Mouse (Mus musculus): ENCODE data around the gene Fndc10. TPM values are rescaled to one million over a fixed set of nuclear protein-coding genes. Genes with fewer than 3 reads are reported as not detected.

Gene Fndc10
- polyA plus RNA-seq, 1 experiment, result 9.0 TPM

GRCm38 (mm10) chr4:155694482-155695401 lies 600 bp downstream of the Fndc10 start:
- Histone ChIP-seq H3K79me2 (ENCODE audit: control insufficient read depth, insufficient read depth) (no peaks in the 10 kb centered on the region), H3K27me3 (ENCODE audit: control insufficient read depth, insufficient read depth, insufficient read length) (no peaks in the 10 kb centered on the region), H3K4me3 (ENCODE audit: insufficient read depth, poor library complexity, severe bottlenecking) (peak overlapping the region; percentile 37), H3ac (ENCODE audit: control insufficient read depth, insufficient read length, low read depth) (peak overlapping the region; percentile 73), H3K36me3 (ENCODE audit: control insufficient read depth, insufficient read depth) (no peaks in the 10 kb centered on the region), H3K79me3 (ENCODE audit: low read depth) (no peaks in the 10 kb centered on the region)
- peak; percentile 85 for TF ChIP-seq MAX (IDR thresholded peaks at IDR 0.05)
- TF ChIP-seq FOSL1 (IDR thresholded peaks at IDR 0.05; ENCODE audit: insufficient read depth, low read length, poor library complexity, severe bottlenecking), result no peak
- TF ChIP-seq MYOG (IDR thresholded peaks at IDR 0.05; ENCODE audit: control insufficient read depth, extremely low read depth, insufficient read length), result no peak
- TF ChIP-seq USF1 (IDR thresholded peaks at IDR 0.05; ENCODE audit: low read depth), result no peak

DNA sequence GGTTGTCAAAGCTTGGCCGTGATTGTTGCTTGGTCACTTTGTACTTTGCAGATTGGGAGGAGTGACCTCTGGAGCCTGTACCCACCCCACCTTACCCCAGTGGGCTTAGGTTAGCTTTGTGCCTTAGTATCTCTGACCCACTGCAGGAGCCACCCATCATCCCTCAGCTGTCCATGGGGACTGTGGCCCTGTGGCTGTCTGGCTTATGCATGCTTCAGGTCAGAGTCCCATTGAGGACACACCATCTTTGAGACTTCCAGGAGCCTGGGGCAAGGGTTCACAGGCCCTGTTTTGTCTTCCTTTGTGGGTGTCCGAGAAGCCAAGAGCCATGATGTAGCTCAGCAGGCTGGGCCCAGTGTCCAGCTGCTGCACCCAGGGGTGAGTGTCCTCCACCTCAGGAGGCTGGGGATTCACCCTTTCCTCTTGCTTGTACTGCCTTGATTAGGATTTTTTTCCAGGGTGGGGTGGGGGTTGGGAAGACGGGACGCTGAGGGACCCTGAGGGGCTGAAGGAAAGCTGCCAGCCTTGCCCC lies 1.5 kb downstream of the Fndc10 start:
- Histone ChIP-seq H3K27me3 (ENCODE audit: control insufficient read depth, insufficient read depth, insufficient read length) (no peaks in the 10 kb centered on the region), H3K36me3 (ENCODE audit: control insufficient read depth, insufficient read depth) (no peaks in the 10 kb centered on the region), H3K79me2 (ENCODE audit: control insufficient read depth, insufficient read depth) (no peaks in the 10 kb centered on the region), H3K4me3 (ENCODE audit: insufficient read depth, poor library complexity, severe bottlenecking) (no peak overlapping the region), H3K79me3 (ENCODE audit: low read depth) (no peaks in the 10 kb centered on the region), H3ac (ENCODE audit: control insufficient read depth, insufficient read length, low read depth) (no peak overlapping the region)
- TF ChIP-seq FOSL1 (IDR thresholded peaks at IDR 0.05; ENCODE audit: insufficient read depth, low read length, poor library complexity, severe bottlenecking) (no peak), MAX (IDR thresholded peaks at IDR 0.05) (no peak), CEBPB (IDR thresholded peaks at IDR 0.05; ENCODE audit: low read depth) (no peak), CTCF (IDR thresholded peaks at IDR 0.05; ENCODE audit: control insufficient read depth, insufficient read depth, insufficient read length) (no peak)

DNA sequence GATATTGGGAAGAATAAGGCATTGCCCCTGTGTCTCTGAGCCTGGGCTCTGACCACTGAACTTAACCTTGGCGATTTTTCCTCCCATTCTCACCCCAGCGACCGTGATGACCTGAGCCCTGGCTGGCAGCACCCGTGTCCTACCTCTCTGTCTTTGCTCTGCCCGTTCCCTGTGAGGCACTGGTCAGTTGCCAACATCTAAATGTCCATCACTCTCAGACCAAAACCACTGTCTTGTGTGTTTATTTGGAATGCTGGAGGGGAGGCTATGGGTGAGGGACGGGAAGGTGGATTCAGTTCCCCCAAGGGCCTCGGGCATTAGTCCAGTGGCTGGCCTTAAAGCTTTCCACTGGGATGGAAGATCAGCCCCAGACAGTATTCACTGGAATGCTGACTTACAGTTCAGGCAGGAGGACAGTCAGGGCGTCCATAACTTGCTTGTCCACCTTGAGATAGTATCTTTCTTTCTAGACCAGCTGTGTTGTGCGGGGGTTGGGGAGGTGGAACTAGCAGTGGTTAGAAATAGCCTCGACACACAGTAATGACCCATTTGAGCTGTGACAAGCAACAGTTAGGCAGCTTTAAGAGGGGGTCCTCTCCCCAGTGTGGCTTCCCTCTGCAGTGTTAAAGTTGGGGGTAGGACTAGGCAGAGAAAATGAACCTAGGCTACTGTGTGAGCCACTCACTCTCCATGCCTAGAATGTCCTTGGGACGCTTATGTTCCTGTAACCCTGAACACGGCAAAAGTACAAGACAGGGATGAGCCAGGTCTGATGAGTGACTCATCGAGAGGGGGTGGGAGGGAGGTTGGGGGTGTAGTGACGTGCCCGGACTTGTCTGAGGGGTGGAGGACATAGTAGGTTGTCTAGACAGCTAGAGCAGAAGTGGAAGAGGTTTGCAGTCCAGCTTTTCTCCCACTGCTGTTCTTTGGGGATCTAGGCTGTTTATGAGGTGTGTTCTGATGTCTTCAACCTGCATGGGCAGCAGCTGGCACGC lies 2.4 kb downstream of the Fndc10 start:
- Histone ChIP-seq H3K27me3 (ENCODE audit: control insufficient read depth, insufficient read depth, insufficient read length) (no peaks in the 10 kb centered on the region), H3ac (ENCODE audit: control insufficient read depth, insufficient read length, low read depth) (no peak overlapping the region), H3K79me2 (ENCODE audit: control insufficient read depth, insufficient read depth) (no peaks in the 10 kb centered on the region), H3K79me3 (ENCODE audit: low read depth) (no peaks in the 10 kb centered on the region), H3K4me3 (ENCODE audit: insufficient read depth, poor library complexity, severe bottlenecking) (peak overlapping the region; percentile 6), H3K36me3 (ENCODE audit: control insufficient read depth, insufficient read depth) (no peaks in the 10 kb centered on the region)
- no peak for TF ChIP-seq USF1 (IDR thresholded peaks at IDR 0.05; ENCODE audit: low read depth)
- no peak for TF ChIP-seq CEBPB (IDR thresholded peaks at IDR 0.05; ENCODE audit: low read depth)
- TF ChIP-seq FOSL1 (IDR thresholded peaks at IDR 0.05; ENCODE audit: insufficient read depth, low read length, poor library complexity, severe bottlenecking), result no peak
- TF ChIP-seq MYOD1 (IDR thresholded peaks at IDR 0.05; ENCODE audit: control insufficient read depth, insufficient read length, low read depth), result no peak
- TF ChIP-seq MAX (IDR thresholded peaks at IDR 0.05), result no peak
- TF ChIP-seq CTCF (IDR thresholded peaks at IDR 0.05; ENCODE audit: control insufficient read depth, insufficient read depth, insufficient read length), result no peak
- no peak for TF ChIP-seq MYOG (IDR thresholded peaks at IDR 0.05; ENCODE audit: control insufficient read depth, extremely low read depth, insufficient read length)

- H3K27me3 ChIP-seq (ENCODE audit: control insufficient read depth, insufficient read depth, insufficient read length), result no peaks in the 10 kb centered on the region
- H3ac ChIP-seq (ENCODE audit: control insufficient read depth, insufficient read length, low read depth), result no peak overlapping the region
- H3K4me3 ChIP-seq (ENCODE audit: insufficient read depth, poor library complexity, severe bottlenecking), result no peak overlapping the region
- peaks cover 4% of the 10 kb centered on the region for H3K79me3 ChIP-seq (ENCODE audit: low read depth)
- TF ChIP-seq FOSL1 (IDR thresholded peaks at IDR 0.05; ENCODE audit: insufficient read depth, low read length, poor library complexity, severe bottlenecking), result no peak
- no peak for TF ChIP-seq MYOD1 (IDR thresholded peaks at IDR 0.05; ENCODE audit: control insufficient read depth, insufficient read length, low read depth)
- no peak for TF ChIP-seq USF1 (IDR thresholded peaks at IDR 0.05; ENCODE audit: low read depth)
- TF ChIP-seq CEBPB (IDR thresholded peaks at IDR 0.05; ENCODE audit: low read depth), result no peak
- TF ChIP-seq MYOG (IDR thresholded peaks at IDR 0.05; ENCODE audit: control insufficient read depth, extremely low read depth, insufficient read length), result no peak
- TF ChIP-seq MAX (IDR thresholded peaks at IDR 0.05), result no peak
- TF ChIP-seq CTCF (IDR thresholded peaks at IDR 0.05; ENCODE audit: control insufficient read depth, insufficient read depth, insufficient read length), result no peak
- no peaks in the 10 kb centered on the region for H3K36me3 ChIP-seq (ENCODE audit: control insufficient read depth, insufficient read depth)
- H3K79me2 ChIP-seq (ENCODE audit: control insufficient read depth, insufficient read depth), result peaks cover 4% of the 10 kb centered on the region
Measured at GRCm38 (mm10) chr4:155700425-155700824, 6.3 kb downstream of the Fndc10 start.

DNA sequence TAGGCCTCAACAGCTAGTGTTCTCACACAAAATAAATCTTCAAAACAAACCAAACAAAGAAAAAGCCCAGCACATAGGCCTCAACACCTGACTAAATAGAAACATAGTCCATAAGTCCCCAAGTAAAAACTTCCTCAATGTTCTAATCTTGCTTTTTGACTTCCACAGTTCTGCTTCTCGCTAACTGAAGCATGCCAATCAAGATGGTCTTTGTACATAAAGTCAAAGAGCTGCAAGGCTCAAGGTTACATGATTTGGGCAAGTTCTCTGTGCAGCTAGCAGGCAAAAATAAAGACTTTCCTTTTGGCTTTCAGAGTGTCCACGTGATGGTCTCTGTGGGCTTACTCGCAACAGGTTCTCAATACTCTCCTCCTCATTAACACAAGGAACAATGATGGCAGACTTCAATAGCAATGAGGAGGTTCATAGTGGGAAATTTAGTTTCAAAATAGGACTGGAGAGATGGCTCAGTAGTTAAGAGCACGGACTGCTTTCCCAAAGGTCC lies 9.3 kb downstream of the Fndc10 start:
- no peaks in the 10 kb centered on the region for H3K27me3 ChIP-seq (ENCODE audit: control insufficient read depth, insufficient read depth, insufficient read length)
- H3K79me3 ChIP-seq (ENCODE audit: low read depth), result peaks cover 34% of the 10 kb centered on the region
- peaks cover 35% of the 10 kb centered on the region for H3K79me2 ChIP-seq (ENCODE audit: control insufficient read depth, insufficient read depth)
- TF ChIP-seq USF1 (IDR thresholded peaks at IDR 0.05; ENCODE audit: low read depth) (no peak), MYOG (IDR thresholded peaks at IDR 0.05; ENCODE audit: control insufficient read depth, extremely low read depth, insufficient read length) (no peak), FOSL1 (IDR thresholded peaks at IDR 0.05; ENCODE audit: insufficient read depth, low read length, poor library complexity, severe bottlenecking) (no peak), MAX (IDR thresholded peaks at IDR 0.05) (no peak), CTCF (IDR thresholded peaks at IDR 0.05; ENCODE audit: control insufficient read depth, insufficient read depth, insufficient read length) (no peak), CEBPB (IDR thresholded peaks at IDR 0.05; ENCODE audit: low read depth) (no peak), MYOD1 (IDR thresholded peaks at IDR 0.05; ENCODE audit: control insufficient read depth, insufficient read length, low read depth) (no peak)
- H3K4me3 ChIP-seq (ENCODE audit: insufficient read depth, poor library complexity, severe bottlenecking), result no peak overlapping the region
- no peaks in the 10 kb centered on the region for H3K36me3 ChIP-seq (ENCODE audit: control insufficient read depth, insufficient read depth)
- no peak overlapping the region for H3ac ChIP-seq (ENCODE audit: control insufficient read depth, insufficient read length, low read depth)
